10 mouse cellular contexts compared by ENCODE assay signal in the genomic region with DNA sequence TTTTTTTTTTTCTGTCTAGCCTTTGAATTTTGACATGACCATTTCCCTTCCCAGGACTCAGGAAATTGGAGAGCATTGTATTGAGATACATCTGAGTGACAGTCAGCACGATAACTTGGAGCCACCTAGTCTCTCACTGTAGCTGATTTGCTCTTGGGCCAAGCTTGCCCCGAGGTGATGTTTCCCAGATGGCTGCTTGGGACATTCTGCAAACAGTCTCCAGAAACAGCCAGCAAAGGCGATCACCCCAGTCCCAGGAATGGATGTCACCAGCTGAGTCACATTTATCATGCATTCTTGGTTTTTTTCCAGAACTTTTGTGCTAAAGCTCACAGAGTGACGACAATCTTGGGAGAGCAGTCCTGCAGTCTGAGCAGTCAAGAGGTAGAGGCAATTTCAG.
A peak's percentile ranks its signal among the peaks of the same experiment; 100 is the strongest.
DNase-seq lines count a peak whose midpoint lies in the region; ATAC-seq and TF ChIP-seq lines count a peak whose summit lies in the region.
"Had no signal": no experiment of that assay in that cellular context is flagged by ENCODE, and none has a peak within 500 bp of the region (broad histone marks: within the 10 kb centered on the region; RNA-seq: fewer than 3 reads in every experiment).

No protein-coding gene starts in this region.

- TF ChIP-seq POLR2A in heart, adult 2 months (IDR thresholded peaks at IDR 0.05; ENCODE audit: insufficient read depth, low read depth, low read length) = no peak

- no peak overlapping the region for H3K4me2 ChIP-seq in kidney, embryonic 14.5 days (replicated peaks; ENCODE audit: low read depth, low read length)
- H3K4me2 ChIP-seq in intestine, postnatal 0 days (replicated peaks; ENCODE audit: low read depth) = no peak overlapping the region
- H3K4me2 ChIP-seq: forebrain, embryonic 12.5 days had no signal

- no peaks in the 10 kb centered on the region for H3K9me3 ChIP-seq in kidney, embryonic 14.5 days (ENCODE audit: control insufficient read depth, low read length)
- no peaks in the 10 kb centered on the region for H3K9me3 ChIP-seq in intestine, postnatal 0 days (ENCODE audit: control insufficient read depth)
- H3K9me3 ChIP-seq: forebrain, embryonic 12.5 days had no signal

- no peak overlapping the region for H3K27ac ChIP-seq in kidney, embryonic 14.5 days (ENCODE audit: low read depth, low read length)
- no peak overlapping the region for H3K27ac ChIP-seq in heart, adult 2 months
- no peak overlapping the region for H3K27ac ChIP-seq in intestine, postnatal 0 days (ENCODE audit: low read depth, low read length)
- H3K27ac ChIP-seq: forebrain, embryonic 12.5 days had no signal

- ATAC-seq in kidney, embryonic 14.5 days (ENCODE audit: low FRiP score, low TSS enrichment) = no peak
- ATAC-seq in intestine, postnatal 0 days = no peak

- H3K36me3 ChIP-seq in kidney, embryonic 14.5 days (ENCODE audit: control insufficient read depth, insufficient read depth, low read length) = no peaks in the 10 kb centered on the region
- no peaks in the 10 kb centered on the region for H3K36me3 ChIP-seq in heart, adult 2 months (ENCODE audit: control insufficient read depth, insufficient read depth, low read length)
- no peaks in the 10 kb centered on the region for H3K36me3 ChIP-seq in intestine, postnatal 0 days (ENCODE audit: control insufficient read depth, insufficient read depth)
- H3K36me3 ChIP-seq: forebrain, embryonic 12.5 days had no signal

- H3K27me3 ChIP-seq in kidney, embryonic 14.5 days (ENCODE audit: control insufficient read depth, insufficient read depth, low read length) = no peaks in the 10 kb centered on the region
- H3K27me3 ChIP-seq in heart, adult 2 months (ENCODE audit: control insufficient read depth, insufficient read depth, low read length) = no peaks in the 10 kb centered on the region
- no peaks in the 10 kb centered on the region for H3K27me3 ChIP-seq in intestine, postnatal 0 days (replicated peaks; ENCODE audit: control insufficient read depth, insufficient read depth, low read length)
- H3K27me3 ChIP-seq: forebrain, embryonic 12.5 days had no signal

- 50% methylated on average over 4 of the region's 4 CpGs for WGBS in kidney, embryonic 14.5 days
- 7% methylated on average over 4 of the region's 4 CpGs for WGBS in heart, adult 2 months
- 39% methylated on average over 4 of the region's 4 CpGs for WGBS in intestine, postnatal 0 days

- H3K79me2 ChIP-seq in heart, adult 2 months (replicated peaks; ENCODE audit: control insufficient read depth, insufficient read depth, low read length) = no peaks in the 10 kb centered on the region

- no peaks in the 10 kb centered on the region for H3K4me1 ChIP-seq in kidney, embryonic 14.5 days (ENCODE audit: control insufficient read depth, insufficient read depth, low read length)
- H3K4me1 ChIP-seq in heart, adult 2 months (ENCODE audit: control insufficient read depth, insufficient read depth, low read length) = peaks cover 7% of the 10 kb centered on the region
- H3K4me1 ChIP-seq in intestine, postnatal 0 days (replicated peaks; ENCODE audit: control insufficient read depth, insufficient read depth, low read length) = no peaks in the 10 kb centered on the region
- H3K4me1 ChIP-seq: forebrain, embryonic 12.5 days had no signal

- no peak overlapping the region for H3K4me3 ChIP-seq in kidney, embryonic 14.5 days (ENCODE audit: low read length)
- no peak overlapping the region for H3K4me3 ChIP-seq in heart, adult 2 months
- no peak overlapping the region for H3K4me3 ChIP-seq in intestine, postnatal 0 days (ENCODE audit: low read depth, low read length)
- H3K4me3 ChIP-seq: forebrain, embryonic 12.5 days had no signal

- no peak for TF ChIP-seq CTCF in heart, adult 2 months (IDR thresholded peaks at IDR 0.05)
- no peak for TF ChIP-seq CTCF in intestine, postnatal 0 days (IDR thresholded peaks at IDR 0.05; ENCODE audit: low read depth)

- H3K9ac ChIP-seq in kidney, embryonic 14.5 days (ENCODE audit: low read depth, low read length) = no peak overlapping the region
- no peak overlapping the region for H3K9ac ChIP-seq in heart, adult 2 months (ENCODE audit: low read depth, low read length)
- no peak overlapping the region for H3K9ac ChIP-seq in intestine, postnatal 0 days (ENCODE audit: low read depth, low read length)
- H3K9ac ChIP-seq: forebrain, embryonic 12.5 days had no signal

- intact Hi-C loops in heart, adult 2 months (cut with DNase I) = no loop called here
- intact Hi-C loops in heart, postnatal 10 days (cut with DNase I) = no loop called here

- peak; percentile 76 for DNase-seq in kidney, adult 11 months
- peak; percentile 40 to 65 for DNase-seq in heart, adult 2 months
- DNase-seq in heart, postnatal 10 days = peak; percentile 76 to 82
- peak; percentile 65 to 69 for DNase-seq in kidney, postnatal 4 days
- no peak for DNase-seq in cerebellum, adult 18-20 months
- DNase-seq: cerebellum, postnatal 36 days; thymus, adult 2 months had no signal

- TF ChIP-seq EP300 in heart, adult 2 months (IDR thresholded peaks at IDR 0.05; ENCODE audit: insufficient read depth, low read depth, low read length) = peak; percentile 37; the same call in 1 of the 2 replicates

Comparison
In these comparisons a context has a peak if more than half of its experiments do, and no peak if none do; other contexts are left out.
1. DNase-seq: peak in kidney, adult 11 months (single experiment), heart, adult 2 months (2 of 2), heart, postnatal 10 days (2 of 2) and kidney, postnatal 4 days (2 of 2); none in cerebellum, adult 18-20 months (0 of 2).